Mouse (Mus musculus) cerebellum, adult 2 months (tissue): ENCODE measurements at regions not wholly inside any gene's neighbourhood (a gene's known extent, or its start where the extent isn't known, plus 50 kb on each side); places are given as distances from the start of the nearest gene placed in this dataset.

Experiments used
- DNase-seq, 2 experiments: peaks; one replicate each; pipeline ENCODE4 v3.0.0; 2021
- H3K27ac ChIP-seq: fragments of 200-500 bp; 2 replicates; pipeline ENCODE4 v1.5.1; 2012; ENCODE audit warnings: low read length, control low read depth, inconsistent platforms; ENCODE audit not compliant: insufficient read depth
- H3K27me3 ChIP-seq: fragments of 200-500 bp; 2 replicates; pipeline ENCODE4 v1.6.1; 2012; ENCODE audit warnings: inconsistent platforms, mild to moderate bottlenecking, low read length, moderate library complexity; ENCODE audit not compliant: control insufficient read depth, insufficient read depth
- H3K4me1 ChIP-seq: fragments of 200-500 bp; 2 replicates; pipeline ENCODE4 v1.6.1; 2011; ENCODE audit warnings: low read length; ENCODE audit not compliant: control insufficient read depth, insufficient read depth
- H3K4me3 ChIP-seq: fragments of 200-500 bp; replicated peaks from 2 replicates; pipeline ENCODE3; 2011; ENCODE audit warnings: mild to moderate bottlenecking, low read depth, low read length, control low read depth; ENCODE audit not compliant: insufficient read depth
- CTCF ChIP-seq: fragments of 200-500 bp; IDR thresholded peaks from 2 replicates; pipeline ENCODE4 v1.5.1; 2011; ENCODE audit warnings: low read depth, mild to moderate bottlenecking, control low read depth, low read length, moderate library complexity, borderline replicate concordance; ENCODE audit not compliant: insufficient read depth
- POLR2A ChIP-seq: fragments of 200-500 bp; IDR thresholded peaks from 2 replicates; pipeline ENCODE4 v1.6.1; 2011; ENCODE audit warnings: low read length, control low read depth, borderline replicate concordance; ENCODE audit not compliant: insufficient read depth
- WGBS: fragments of 180-500 bp; shearing (Covaris S2); methylation state at CpG from one replicate; pipeline ENCODE4 v1.1.7; 2018; 5-methylcytosine and 5-hydroxymethylcytosine counted together

DNA sequence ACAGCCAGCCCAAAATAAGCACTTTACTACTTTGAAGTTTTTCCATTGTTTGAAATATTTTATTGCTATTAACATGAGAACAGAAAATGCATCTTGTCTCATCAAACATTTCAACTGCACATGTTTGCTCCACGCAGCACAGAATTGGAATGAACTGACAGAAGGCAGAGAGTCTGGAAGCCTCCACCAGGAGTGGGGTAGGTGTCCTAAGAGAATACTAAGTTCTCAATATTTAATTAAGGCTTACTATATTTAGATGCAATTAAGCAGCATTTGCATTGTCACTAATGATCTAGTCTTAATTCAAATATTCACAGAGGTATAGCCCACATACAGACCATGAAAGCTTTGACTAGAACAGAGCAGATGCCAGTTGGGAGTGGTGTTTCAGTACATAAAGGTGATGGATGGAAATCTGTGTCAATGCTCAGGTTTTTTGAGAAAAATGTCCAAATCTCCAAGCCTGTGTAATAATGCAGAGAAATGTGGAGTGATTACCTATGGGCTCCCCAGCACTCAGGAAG lies 491.2 kb downstream of the Tm4sf1 start:
- H3K27me3 ChIP-seq = no peaks in the 10 kb centered on the region
- no peak overlapping the region for H3K27ac ChIP-seq
- TF ChIP-seq POLR2A (no peak), CTCF (no peak)
- no peak overlapping the region for H3K4me3 ChIP-seq
- DNase-seq = no peak
- no peaks in the 10 kb centered on the region for H3K4me1 ChIP-seq
- WGBS = 69% methylated on average over 1 of the region's 1 CpGs

- WGBS = 77% methylated on average over 1 of the region's 1 CpGs
- no peak overlapping the region for H3K27ac ChIP-seq
- H3K27me3 ChIP-seq = no peaks in the 10 kb centered on the region
- TF ChIP-seq CTCF = no peak
- TF ChIP-seq POLR2A = no peak
- no peak overlapping the region for H3K4me3 ChIP-seq
- DNase-seq = no peak
- H3K4me1 ChIP-seq = no peaks in the 10 kb centered on the region
Measured at GRCm38 (mm10) chr3:56793054-56793453, 508.7 kb downstream of the Tm4sf1 start.

- 44% methylated on average over 3 of the region's 3 CpGs for WGBS
- TF ChIP-seq CTCF (no peak), POLR2A (no peak)
- H3K27ac ChIP-seq = no peak overlapping the region
- DNase-seq = no peak
- no peak overlapping the region for H3K4me3 ChIP-seq
- no peaks in the 10 kb centered on the region for H3K4me1 ChIP-seq
- H3K27me3 ChIP-seq = no peaks in the 10 kb centered on the region
Measured at GRCm38 (mm10) chr3:56789155-56789554, 512.6 kb downstream of the Tm4sf1 start.

DNA sequence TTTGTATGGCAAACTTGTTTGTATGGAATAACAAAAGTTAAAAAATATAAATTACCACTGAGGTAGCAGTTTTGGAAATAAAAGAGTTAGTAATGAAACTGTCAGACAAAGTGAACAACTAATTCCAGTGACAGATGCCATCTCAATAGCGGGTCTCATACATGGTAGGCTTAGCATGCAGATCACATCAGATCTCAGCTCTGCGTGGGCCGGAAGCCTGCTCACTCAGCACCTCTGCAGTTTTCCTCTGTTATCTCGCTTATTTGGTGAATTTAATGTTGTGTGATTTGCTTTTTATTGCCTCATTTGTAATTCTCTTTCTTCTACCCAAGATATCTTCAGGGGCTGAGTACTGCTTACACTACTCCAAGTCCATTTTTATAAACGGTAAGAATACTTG lies 527.9 kb downstream of the Tm4sf1 start:
- 85% methylated on average over 5 of the region's 5 CpGs for WGBS
- Histone ChIP-seq H3K27ac (no peak overlapping the region), H3K4me3 (no peak overlapping the region), H3K27me3 (no peaks in the 10 kb centered on the region; the same call in 1 of the 2 replicates), H3K4me1 (no peaks in the 10 kb centered on the region)
- no peak for DNase-seq
- TF ChIP-seq CTCF (no peak), POLR2A (no peak)

- TF ChIP-seq POLR2A (no peak), CTCF (no peak)
- WGBS = 70% methylated on average over 2 of the region's 2 CpGs
Measured at GRCm38 (mm10) chr3:56770225-56770624, 531.6 kb downstream of the Tm4sf1 start.

GRCm38 (mm10) chr3:56767133-56767532 lies 534.7 kb downstream of the Tm4sf1 start:
- Histone ChIP-seq H3K4me3 (no peak overlapping the region), H3K4me1 (peaks cover 10% of the 10 kb centered on the region; the same call in 1 of the 2 replicates), H3K27me3 (no peaks in the 10 kb centered on the region; the same call in 1 of the 2 replicates), H3K27ac (no peak overlapping the region)
- DNase-seq = peak; percentile 40 to 87
- 4% methylated on average over 3 of the region's 3 CpGs for WGBS
- TF ChIP-seq POLR2A (no peak), CTCF (no peak)

More at GRCm38 (mm10) chr3:56770225-56770624, 531.6 kb downstream of the Tm4sf1 start:
- H3K27me3 ChIP-seq = no peaks in the 10 kb centered on the region; the same call in 1 of the 2 replicates
- no peak for DNase-seq
- H3K4me1 ChIP-seq = peaks cover 7% of the 10 kb centered on the region; the same call in 1 of the 2 replicates
- no peak overlapping the region for H3K4me3 ChIP-seq
- H3K27ac ChIP-seq = no peak overlapping the region

GRCm38 (mm10) chr3:56764336-56764735 lies 537.5 kb downstream of the Tm4sf1 start:
- 84% methylated on average over 3 of the region's 3 CpGs for WGBS
- Histone ChIP-seq H3K27ac (no peak overlapping the region), H3K4me1 (peaks cover 10% of the 10 kb centered on the region; the same call in 1 of the 2 replicates), H3K4me3 (no peak overlapping the region), H3K27me3 (no peaks in the 10 kb centered on the region)
- TF ChIP-seq CTCF (no peak), POLR2A (no peak)
- DNase-seq = peak in 1 of 2 experiments; percentile 8

GRCm38 (mm10) chr3:56763896-56764295 lies 537.9 kb downstream of the Tm4sf1 start:
- TF ChIP-seq POLR2A (no peak), CTCF (no peak)
- no peak overlapping the region for H3K4me3 ChIP-seq
- no peaks in the 10 kb centered on the region for H3K27me3 ChIP-seq
- peak; percentile 14 to 70 for DNase-seq
- no peak overlapping the region for H3K27ac ChIP-seq
- 57% methylated on average over 6 of the region's 6 CpGs for WGBS
- peaks cover 10% of the 10 kb centered on the region; the same call in 1 of the 2 replicates for H3K4me1 ChIP-seq

DNA sequence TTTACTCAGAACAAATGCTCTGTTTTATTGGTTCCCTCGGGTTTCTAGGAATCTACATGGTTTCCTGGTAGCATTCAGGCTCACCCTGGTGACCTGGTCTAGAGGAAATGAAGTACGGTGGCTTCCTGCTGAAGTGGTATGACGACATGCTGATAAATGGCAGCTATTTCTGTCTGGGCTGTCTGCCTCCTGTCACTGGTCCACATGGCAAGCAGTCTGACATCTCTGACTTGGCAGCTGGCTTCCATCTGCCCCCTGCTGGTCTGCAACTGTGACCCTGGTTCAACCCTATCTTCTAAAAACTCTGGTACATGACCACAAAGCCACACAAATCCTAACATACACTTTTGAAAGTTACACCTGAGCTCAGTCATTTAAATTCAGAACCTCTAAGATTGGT lies 548.1 kb downstream of the Tm4sf1 start:
- Histone ChIP-seq H3K27me3 (no peaks in the 10 kb centered on the region), H3K27ac (no peak overlapping the region), H3K4me1 (no peaks in the 10 kb centered on the region), H3K4me3 (no peak overlapping the region)
- peak; percentile 85 to 91 for DNase-seq
- 0% methylated on average over 3 of the region's 3 CpGs for WGBS
- TF ChIP-seq POLR2A = no peak
- 0 out of 2 replicates have a peak, but pooled peaks have one; percentile 22 for TF ChIP-seq CTCF
